Mouse (Mus musculus) stomach, embryonic 16.5 days (tissue): ENCODE measurements around the gene Cdv3. TPM values are rescaled to one million over a fixed set of nuclear protein-coding genes. Genes with fewer than 3 reads are reported as not detected.

Source experiments
- ATAC-seq: fragments of 200-750 bp; cut with Nextera tagmentation; 2 replicates; pipeline ENCODE4 v1.8.0; 2017; ENCODE audit warnings: moderate number of reproducible peaks, moderate TSS enrichment; ENCODE audit not compliant: insufficient read depth, low FRiP score
- H3K27ac ChIP-seq: fragments of 300-500 bp; sonication (generic); 2 replicates; pipeline ENCODE4 v1.5.1; 2014; ENCODE audit warnings: low read length
- H3K27me3 ChIP-seq: fragments of 300-500 bp; sonication (generic); 2 replicates; pipeline ENCODE4 v1.6.1; 2014; ENCODE audit warnings: low read length, control low read depth, mixed read lengths; ENCODE audit not compliant: control insufficient read depth, insufficient read depth
- H3K36me3 ChIP-seq: fragments of 300-500 bp; sonication (generic); 2 replicates; pipeline ENCODE4 v1.6.1; 2014; ENCODE audit warnings: low read length; ENCODE audit not compliant: control insufficient read depth, insufficient read depth
- H3K4me1 ChIP-seq: fragments of 300-500 bp; sonication (generic); 2 replicates; pipeline ENCODE4 v1.6.1; 2014; ENCODE audit warnings: low read length, control low read depth, mixed read lengths; ENCODE audit not compliant: control insufficient read depth, insufficient read depth
- H3K4me2 ChIP-seq: fragments of 300-500 bp; sonication (generic); 2 replicates; pipeline ENCODE4 v1.6.1; 2014; ENCODE audit warnings: low read depth, low read length, mixed read lengths
- H3K4me3 ChIP-seq: fragments of 300-500 bp; sonication (generic); replicated peaks from 2 replicates; pipeline ENCODE4 v1.5.1; 2014; ENCODE audit warnings: mild to moderate bottlenecking, low read length
- H3K9ac ChIP-seq: fragments of 300-500 bp; sonication (generic); 2 replicates; pipeline ENCODE4 v1.6.1; 2014; ENCODE audit warnings: low read length
- H3K9me3 ChIP-seq: fragments of 300-500 bp; sonication (generic); replicated peaks from 2 replicates; pipeline ENCODE4 v1.6.1; 2016; ENCODE audit warnings: low read length, control low read depth; ENCODE audit not compliant: control insufficient read depth
- WGBS: fragments of 180-500 bp; shearing (Covaris S2); extraction: QIAGEN DNeasy Blood & Tissue Kit; methylation state at CpG from one replicate; pipeline ENCODE4 v1.1.7; 2014; 5-methylcytosine and 5-hydroxymethylcytosine counted together
- polyA plus RNA-seq: library from polyadenylated mRNA; unstranded; fragments of >200 nt; fragmentation: Nextera tagmentation; extraction: Ambion mirVana; gene quantifications from 2 replicates; pipeline ENCODE4 v1.2.1, GENCODE M21; 2015

Gene Cdv3
- polyA plus RNA-seq, 1 experiment from 2014 or later: 80.8 TPM

- no peak for ATAC-seq
- H3K36me3 ChIP-seq: peaks cover 29% of the 10 kb centered on the region
Observed at GRCm38 (mm10) chr9:103326449-103326848, 39.2 kb downstream of the Cdv3 start.

DNA sequence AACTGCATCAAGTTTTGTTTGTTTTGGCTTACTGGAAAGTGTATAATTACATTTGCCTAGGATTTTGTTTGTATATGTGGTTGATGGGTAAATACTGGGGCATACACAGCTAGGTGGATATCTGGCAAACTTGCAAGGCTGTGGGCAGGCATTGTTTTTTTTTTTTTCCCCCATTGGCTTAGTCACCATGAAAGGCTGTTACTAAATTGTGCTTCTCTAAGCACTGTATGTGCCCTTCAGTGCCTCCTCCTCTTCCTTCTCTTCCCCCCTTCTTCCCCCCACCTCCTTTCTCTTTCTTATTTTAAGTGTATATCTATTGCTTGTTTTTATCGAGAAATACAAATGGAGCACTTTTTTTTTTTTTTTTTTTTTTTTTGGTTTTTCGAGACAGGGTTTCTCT is 41.0 kb downstream of the Cdv3 start:
- Histone ChIP-seq H3K4me3 (no peak overlapping the region), H3K4me1 (no peaks in the 10 kb centered on the region), H3K9me3 (no peaks in the 10 kb centered on the region), H3K27me3 (no peaks in the 10 kb centered on the region), H3K9ac (no peak overlapping the region), H3K27ac (no peak overlapping the region), H3K36me3 (peaks cover 40% of the 10 kb centered on the region), H3K4me2 (no peak overlapping the region)
- no peak for ATAC-seq
- WGBS: 83% methylated on average over 1 of the region's 2 CpGs

More at GRCm38 (mm10) chr9:103326449-103326848, 39.2 kb downstream of the Cdv3 start:
- 75% methylated on average over 9 of the region's 9 CpGs for WGBS
- Histone ChIP-seq H3K4me3 (no peak overlapping the region), H3K27ac (no peak overlapping the region), H3K9ac (no peak overlapping the region), H3K4me2 (no peak overlapping the region), H3K9me3 (no peaks in the 10 kb centered on the region), H3K4me1 (no peaks in the 10 kb centered on the region), H3K27me3 (no peaks in the 10 kb centered on the region)

DNA sequence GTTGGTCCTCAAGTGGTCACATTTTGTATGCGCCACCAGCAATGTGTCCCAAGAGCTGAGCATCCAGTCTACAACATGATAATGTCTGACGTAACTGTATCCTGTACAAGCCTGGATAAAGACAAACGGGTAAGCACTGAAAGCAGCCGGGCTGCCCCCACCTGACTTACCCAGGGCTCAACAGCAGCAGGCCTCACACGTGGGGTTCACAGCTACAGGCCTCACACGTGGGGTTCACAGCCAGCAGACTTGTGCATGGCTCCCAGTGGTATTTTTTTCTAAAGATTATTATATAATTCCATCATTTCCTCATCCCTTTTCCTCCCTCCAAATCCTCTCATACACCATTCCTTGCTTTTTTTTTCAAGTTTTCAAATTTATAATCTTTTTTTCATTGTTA is 55.8 kb downstream of the Cdv3 start:
- H3K4me3 ChIP-seq: no peak overlapping the region
- H3K27ac ChIP-seq: no peak overlapping the region
- no peak for ATAC-seq
- peaks cover 21% of the 10 kb centered on the region for H3K36me3 ChIP-seq
- no peak overlapping the region for H3K9ac ChIP-seq
- no peaks in the 10 kb centered on the region for H3K27me3 ChIP-seq
- peaks cover 5% of the 10 kb centered on the region; the same call in 1 of the 2 replicates for H3K4me1 ChIP-seq
- WGBS: 90% methylated on average over 6 of the region's 6 CpGs
- no peaks in the 10 kb centered on the region for H3K9me3 ChIP-seq
- H3K4me2 ChIP-seq: no peak overlapping the region

GRCm38 (mm10) chr9:103305332-103306041 is 60.2 kb downstream of the Cdv3 start:
- Histone ChIP-seq H3K4me3 (peak overlapping the region; percentile 91), H3K9me3 (no peaks in the 10 kb centered on the region), H3K36me3 (peaks cover 13% of the 10 kb centered on the region; the same call in 1 of the 2 replicates), H3K27ac (peak overlapping the region; percentile 67), H3K9ac (peak overlapping the region; percentile 89), H3K27me3 (no peaks in the 10 kb centered on the region), H3K4me1 (peaks cover 5% of the 10 kb centered on the region; the same call in 1 of the 2 replicates), H3K4me2 (peak overlapping the region; percentile 77)
- under 1% methylated on average over 40 of the region's 40 CpGs for WGBS
- ATAC-seq: peak; percentile 67

DNA sequence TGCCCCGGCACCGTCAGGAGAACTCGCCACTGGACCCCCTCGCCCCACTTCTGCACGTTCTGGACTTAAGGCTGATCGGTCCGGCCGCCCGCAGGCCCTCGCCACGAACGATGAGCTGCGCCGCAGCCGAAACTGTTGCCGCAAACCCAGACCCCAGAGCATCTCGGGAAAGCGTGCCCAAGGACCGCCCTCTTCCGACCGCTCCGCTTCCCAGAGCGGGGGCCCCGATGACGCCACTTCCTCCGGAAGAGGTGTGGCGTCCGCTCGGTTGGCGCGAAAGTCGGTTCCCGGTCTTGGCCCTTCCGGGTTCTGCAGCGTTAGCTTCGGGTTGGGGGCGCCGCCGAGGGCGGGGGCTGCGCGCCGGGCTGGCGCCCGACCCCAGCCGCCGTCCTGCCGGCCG is 60.7 kb downstream of the Cdv3 start, which contains the start of the genes 1300017J02Rik and Topbp1:
Gene 1300017J02Rik (minus strand): TSS at position 156 of the 400 bp plus-strand sequence.
Gene Topbp1 (plus strand): TSS at position 289 of the 400 bp plus-strand sequence.
- Histone ChIP-seq H3K27me3 (no peaks in the 10 kb centered on the region), H3K27ac (peak within 1 kb of the TSS; percentile 87), H3K4me3 (peak within 1 kb of the TSS; percentile 91), H3K36me3 (peaks cover 13% of the 10 kb centered on the region; the same call in 1 of the 2 replicates), H3K4me2 (peak within 1 kb of the TSS; percentile 77), H3K9ac (peak within 1 kb of the TSS; percentile 97), H3K4me1 (peaks cover 5% of the 10 kb centered on the region; the same call in 1 of the 2 replicates), H3K9me3 (no peaks in the 10 kb centered on the region)
- WGBS: 0% methylated on average over 47 of the region's 49 CpGs
- peak; percentile 97 for ATAC-seq

Other genes starting within 250 kb of the Cdv3 start
- 52.1 and 59.8 TPM in 2 replicates for gene Srprb, start 163.7 kb downstream of the Cdv3 start, polyA plus RNA-seq
- gene Gm20425, start 135.5 kb downstream of the Cdv3 start, polyA plus RNA-seq: 2.0 and 7.3 TPM in 2 replicates
- gene Trf, start 135.4 kb downstream of the Cdv3 start, polyA plus RNA-seq: 380 and 455 TPM in 2 replicates
- 3.7 and 4.4 TPM in 2 replicates for gene 1300017J02Rik, start 60.8 kb downstream of the Cdv3 start, polyA plus RNA-seq
- gene Topbp1, start 60.6 kb downstream of the Cdv3 start, polyA plus RNA-seq: 41.8 and 43.6 TPM in 2 replicates
- 0.72 and 0.85 TPM in 2 replicates for gene Bfsp2, start 114.6 kb upstream of the Cdv3 start, polyA plus RNA-seq